Mouse (Mus musculus) neural tube, embryonic 13.5 days (tissue): ENCODE results near the gene Foxn2. TPM values are rescaled to one million over a fixed set of nuclear protein-coding genes. Genes with fewer than 3 reads are reported as not detected.

Experiments used
- ATAC-seq: fragments of 200-750 bp; cut with Nextera tagmentation; 2 replicates; pipeline ENCODE4 v1.8.0; 2017; ENCODE audit warnings: low read depth, mild to moderate bottlenecking, moderate TSS enrichment, moderate library complexity
- H3K27ac ChIP-seq: fragments of 300-500 bp; sonication (generic); replicated peaks from 2 replicates; pipeline ENCODE4 v1.5.1; 2015; ENCODE audit warnings: moderate library complexity, mild to moderate bottlenecking, inconsistent platforms
- H3K27me3 ChIP-seq: fragments of 300-500 bp; sonication (generic); 2 replicates; pipeline ENCODE4 v1.6.1; 2015; ENCODE audit warnings: mild to moderate bottlenecking, inconsistent platforms
- H3K36me3 ChIP-seq: fragments of 300-500 bp; sonication (generic); 2 replicates; pipeline ENCODE4 v1.6.1; 2015; ENCODE audit warnings: mild to moderate bottlenecking, inconsistent platforms
- H3K4me1 ChIP-seq: fragments of 300-500 bp; sonication (generic); replicated peaks from 2 replicates; pipeline ENCODE4 v1.6.1; 2015; ENCODE audit warnings: inconsistent platforms
- H3K4me2 ChIP-seq: fragments of 300-500 bp; sonication (generic); 2 replicates; pipeline ENCODE4 v1.6.1; 2015; ENCODE audit warnings: inconsistent platforms, mild to moderate bottlenecking, moderate library complexity
- H3K4me3 ChIP-seq: fragments of 300-500 bp; sonication (generic); 2 replicates; pipeline ENCODE4 v1.5.1; 2015; ENCODE audit warnings: mild to moderate bottlenecking, inconsistent platforms
- H3K9ac ChIP-seq: fragments of 300-500 bp; sonication (generic); 2 replicates; pipeline ENCODE4 v1.6.1; 2015; ENCODE audit warnings: moderate library complexity, mild to moderate bottlenecking, inconsistent platforms
- H3K9me3 ChIP-seq: fragments of 300-500 bp; sonication (generic); 2 replicates; pipeline ENCODE4 v1.6.1; 2016; ENCODE audit warnings: inconsistent platforms
- WGBS: fragments of 180-500 bp; shearing (Covaris S2); methylation state at CpG from one replicate; pipeline ENCODE4 v1.1.7; 2015; 5-methylcytosine and 5-hydroxymethylcytosine counted together
- polyA plus RNA-seq: library from polyadenylated mRNA; unstranded; fragments of >200 nt; fragmentation: Nextera tagmentation; extraction: Ambion mirVana; gene quantifications from 2 replicates; pipeline ENCODE4 v1.2.1, GENCODE M21; 2015

Gene Foxn2
- polyA plus RNA-seq, 1 experiment from 2014 or later, result 9.7 TPM

DNA sequence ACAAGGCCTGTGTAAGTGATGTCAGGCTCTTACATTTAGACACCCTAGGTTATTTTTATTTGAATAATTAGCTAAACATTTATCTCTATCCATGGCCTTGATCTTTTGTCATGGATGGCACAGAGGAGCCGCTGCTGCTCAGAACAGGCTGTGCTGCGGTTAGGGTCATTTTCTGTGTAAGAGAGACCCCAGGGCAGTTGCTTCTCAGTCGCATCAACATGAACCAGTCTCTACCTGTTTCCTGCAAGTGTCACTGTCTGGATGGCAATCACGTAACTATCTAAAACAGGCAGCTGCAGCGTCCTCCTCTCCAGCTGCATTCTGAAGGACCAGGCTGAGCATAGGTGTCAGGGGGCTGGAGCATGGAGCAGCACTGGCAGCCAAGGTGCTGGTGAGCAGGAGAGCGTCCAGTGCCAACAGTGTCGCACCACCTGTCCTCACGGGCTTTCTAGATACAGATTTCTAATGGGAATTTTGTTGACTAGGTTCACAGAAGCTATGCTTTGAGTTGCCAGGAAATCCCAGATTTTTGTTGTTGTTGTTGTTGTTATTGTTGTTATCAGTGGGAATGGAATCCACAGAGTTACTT lies 97.4 kb downstream of the Foxn2 start:
- Histone ChIP-seq H3K9ac (no peak overlapping the region), H3K4me3 (no peak overlapping the region), H3K27me3 (no peaks in the 10 kb centered on the region), H3K36me3 (no peaks in the 10 kb centered on the region), H3K9me3 (no peaks in the 10 kb centered on the region), H3K4me1 (peaks cover 18% of the 10 kb centered on the region), H3K27ac (no peak overlapping the region), H3K4me2 (no peak overlapping the region)
- ATAC-seq, result no peak
- 91% methylated on average over 8 of the region's 8 CpGs for WGBS

Other genes starting within 250 kb of the Foxn2 start
- 40.0 and 42.8 TPM in 2 replicates for gene Ppp1r21, start 89.4 kb downstream of the Foxn2 start, polyA plus RNA-seq
- gene Ston1, start 157.0 kb downstream of the Foxn2 start, polyA plus RNA-seq, result 2.7 and 3.5 TPM in 2 replicates
- 0.56 TPM in 1 of 2 replicates, not detected in the other for gene Gtf2a1l, start 227.9 kb downstream of the Foxn2 start, polyA plus RNA-seq